Mouse (Mus musculus) erythroblast, embryonic 14.5 days (primary cell): ENCODE results near the gene Pigf.

Experiments used
- GATA1 ChIP-seq: IDR thresholded peaks from 2 replicates; pipeline ENCODE4 v1.6.1; 2012; ENCODE audit warnings: low read length, inconsistent platforms, mixed read lengths
- TAL1 ChIP-seq: IDR thresholded peaks from 3 replicates; pipeline ENCODE4 v1.6.1; 2012; ENCODE audit warnings: low read length, inconsistent platforms, mixed read lengths

- TF ChIP-seq GATA1 (no peak), TAL1 (no peak)
These were observed 60.1 kb downstream of the Pigf start for GRCm38 (mm10) chr17:86965121-86965520.
